Mouse (Mus musculus): Measurements from ENCODE around the gene Mif4gd. TPM values are rescaled to one million over a fixed set of nuclear protein-coding genes. Genes with fewer than 3 reads are reported as not detected.

The Mif4gd gene
- polyA plus RNA-seq, 1 experiment: 215 TPM

DNA sequence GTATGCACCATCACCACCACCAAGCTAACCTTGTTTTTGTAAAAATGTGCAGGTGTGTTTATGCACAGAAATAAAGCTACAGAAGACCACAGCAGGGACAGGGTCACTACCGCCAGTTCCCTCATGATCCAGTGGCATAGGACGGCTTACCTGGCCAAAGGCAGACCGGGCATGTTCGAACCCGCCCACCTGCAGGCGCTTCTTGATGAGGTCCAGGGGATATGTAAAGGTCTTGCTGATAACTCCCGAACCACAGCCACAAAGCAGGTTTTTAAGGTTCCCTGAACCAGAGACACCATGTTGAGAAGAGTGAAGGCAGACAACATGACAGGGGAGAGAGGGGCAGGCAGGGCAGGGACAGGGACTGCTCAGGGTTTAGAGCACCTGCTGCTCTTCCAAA is 3.6 kb upstream of the Mif4gd start:
- no peak overlapping the region for H3K27ac ChIP-seq (ENCODE audit: control insufficient read depth, insufficient read depth, low read length)
- peaks cover 17% of the 10 kb centered on the region for H3K4me1 ChIP-seq (replicated peaks; ENCODE audit: control insufficient read depth, insufficient read depth, low read length)
- 93% methylated on average over 7 of the region's 7 CpGs for WGBS
- peaks cover 10% of the 10 kb centered on the region; the same call in 1 of the 2 replicates for H3K36me3 ChIP-seq (ENCODE audit: control insufficient read depth, insufficient read depth, low read length)
- no peaks in the 10 kb centered on the region for H3K27me3 ChIP-seq (ENCODE audit: control insufficient read depth, insufficient read depth, low read length)
- no peak for DNase-seq
- no peak overlapping the region for H3K4me3 ChIP-seq (ENCODE audit: control insufficient read depth, insufficient read depth, low read length)
- no peak for TF ChIP-seq POLR2A (IDR thresholded peaks at IDR 0.05; ENCODE audit: control insufficient read depth, extremely low read depth, insufficient read depth, low read length, poor library complexity)
- TF ChIP-seq CTCF (IDR thresholded peaks at IDR 0.05; ENCODE audit: borderline replicate concordance, control insufficient read depth, extremely low read depth, insufficient read depth, low read length, poor library complexity): no peak

DNA sequence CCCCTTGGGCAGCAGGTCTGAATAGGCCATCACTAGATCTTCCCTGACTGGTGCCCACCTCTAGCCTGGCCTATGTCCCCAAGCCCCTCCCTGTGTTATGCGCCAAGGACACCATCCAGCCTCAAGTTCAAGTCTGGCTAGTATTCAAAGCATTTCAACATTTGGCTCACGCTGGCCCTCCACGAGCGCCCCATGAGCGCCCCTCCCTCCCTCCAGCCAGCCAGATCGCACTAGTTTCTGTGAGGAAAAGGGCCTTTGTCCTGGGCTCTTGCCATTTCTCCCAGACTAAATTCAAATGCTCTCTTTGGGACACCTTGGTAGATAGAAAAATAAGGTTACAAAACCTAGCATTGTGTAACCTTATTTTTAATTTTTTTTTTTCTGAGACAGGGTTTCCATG is 3.1 kb upstream of the Mif4gd start:
- no peak overlapping the region for H3K27ac ChIP-seq (ENCODE audit: control insufficient read depth, insufficient read depth, low read length)
- peaks cover 17% of the 10 kb centered on the region for H3K4me1 ChIP-seq (replicated peaks; ENCODE audit: control insufficient read depth, insufficient read depth, low read length)
- H3K27me3 ChIP-seq (ENCODE audit: control insufficient read depth, insufficient read depth, low read length): no peaks in the 10 kb centered on the region
- TF ChIP-seq CTCF (IDR thresholded peaks at IDR 0.05; ENCODE audit: borderline replicate concordance, control insufficient read depth, extremely low read depth, insufficient read depth, low read length, poor library complexity): no peak
- TF ChIP-seq POLR2A (IDR thresholded peaks at IDR 0.05; ENCODE audit: control insufficient read depth, extremely low read depth, insufficient read depth, low read length, poor library complexity): no peak
- WGBS: 95% methylated on average over 6 of the region's 6 CpGs
- DNase-seq: no peak
- H3K4me3 ChIP-seq (ENCODE audit: control insufficient read depth, insufficient read depth, low read length): no peak overlapping the region
- peaks cover 10% of the 10 kb centered on the region; the same call in 1 of the 2 replicates for H3K36me3 ChIP-seq (ENCODE audit: control insufficient read depth, insufficient read depth, low read length)

DNA sequence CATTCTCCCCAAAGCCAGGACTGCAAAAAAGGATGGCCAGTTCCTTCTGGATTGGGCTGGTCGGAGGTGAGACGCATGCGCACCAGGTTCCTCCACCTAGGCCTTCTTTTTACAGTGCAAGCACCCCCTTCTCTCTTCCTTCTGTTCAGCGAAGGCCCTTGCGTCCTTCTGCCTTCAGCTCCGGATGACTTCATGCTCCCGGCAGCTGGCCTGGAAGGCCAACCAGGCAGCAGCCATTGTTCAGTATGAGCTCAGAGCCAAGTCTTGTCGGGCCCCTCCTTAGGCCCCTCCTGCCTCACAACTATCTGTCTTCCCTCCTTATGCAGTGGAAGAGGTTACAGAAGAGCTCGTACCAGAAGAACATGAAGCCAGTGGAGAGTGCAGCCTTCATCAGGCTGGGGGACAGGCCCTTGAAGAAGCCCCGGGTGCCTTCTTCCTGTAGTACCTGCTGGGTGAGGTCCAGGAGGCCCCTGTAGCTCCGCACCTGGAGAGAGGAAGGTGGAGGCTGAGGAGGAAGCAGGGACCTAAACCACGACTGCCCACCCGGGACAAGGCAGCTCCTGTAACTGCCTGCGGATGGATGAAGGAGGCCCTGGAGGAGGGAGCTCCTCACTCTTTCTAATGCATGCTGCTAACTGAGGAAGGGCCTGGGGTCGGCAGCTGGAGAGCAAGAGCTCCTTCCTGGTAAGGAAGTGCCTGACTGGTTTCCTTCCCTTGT is 2.5 kb upstream of the Mif4gd start:
- no peak for DNase-seq
- WGBS: 93% methylated on average over 15 of the region's 15 CpGs
- H3K36me3 ChIP-seq (ENCODE audit: control insufficient read depth, insufficient read depth, low read length): peaks cover 5% of the 10 kb centered on the region; the same call in 1 of the 2 replicates
- peaks cover 17% of the 10 kb centered on the region for H3K4me1 ChIP-seq (replicated peaks; ENCODE audit: control insufficient read depth, insufficient read depth, low read length)
- H3K27me3 ChIP-seq (ENCODE audit: control insufficient read depth, insufficient read depth, low read length): no peaks in the 10 kb centered on the region
- H3K27ac ChIP-seq (ENCODE audit: control insufficient read depth, insufficient read depth, low read length): no peak overlapping the region
- no peak for TF ChIP-seq CTCF (IDR thresholded peaks at IDR 0.05; ENCODE audit: borderline replicate concordance, control insufficient read depth, extremely low read depth, insufficient read depth, low read length, poor library complexity)
- no peak for TF ChIP-seq POLR2A (IDR thresholded peaks at IDR 0.05; ENCODE audit: control insufficient read depth, extremely low read depth, insufficient read depth, low read length, poor library complexity)
- no peak overlapping the region for H3K4me3 ChIP-seq (ENCODE audit: control insufficient read depth, insufficient read depth, low read length)

GRCm38 (mm10) chr11:115614346-115615107 is 1.8 kb upstream of the Mif4gd start:
- H3K27me3 ChIP-seq (ENCODE audit: control insufficient read depth, insufficient read depth, low read length): no peaks in the 10 kb centered on the region
- DNase-seq: no peak
- WGBS: 86% methylated on average over 10 of the region's 10 CpGs
- TF ChIP-seq CTCF (IDR thresholded peaks at IDR 0.05; ENCODE audit: borderline replicate concordance, control insufficient read depth, extremely low read depth, insufficient read depth, low read length, poor library complexity) (no peak), POLR2A (IDR thresholded peaks at IDR 0.05; ENCODE audit: control insufficient read depth, extremely low read depth, insufficient read depth, low read length, poor library complexity) (no peak)
- H3K36me3 ChIP-seq (ENCODE audit: control insufficient read depth, insufficient read depth, low read length): no peaks in the 10 kb centered on the region; the same call in 1 of the 2 replicates
- H3K4me3 ChIP-seq (ENCODE audit: control insufficient read depth, insufficient read depth, low read length): no peak overlapping the region
- no peak overlapping the region for H3K27ac ChIP-seq (ENCODE audit: control insufficient read depth, insufficient read depth, low read length)
- H3K4me1 ChIP-seq (replicated peaks; ENCODE audit: control insufficient read depth, insufficient read depth, low read length): peaks cover 17% of the 10 kb centered on the region

DNA sequence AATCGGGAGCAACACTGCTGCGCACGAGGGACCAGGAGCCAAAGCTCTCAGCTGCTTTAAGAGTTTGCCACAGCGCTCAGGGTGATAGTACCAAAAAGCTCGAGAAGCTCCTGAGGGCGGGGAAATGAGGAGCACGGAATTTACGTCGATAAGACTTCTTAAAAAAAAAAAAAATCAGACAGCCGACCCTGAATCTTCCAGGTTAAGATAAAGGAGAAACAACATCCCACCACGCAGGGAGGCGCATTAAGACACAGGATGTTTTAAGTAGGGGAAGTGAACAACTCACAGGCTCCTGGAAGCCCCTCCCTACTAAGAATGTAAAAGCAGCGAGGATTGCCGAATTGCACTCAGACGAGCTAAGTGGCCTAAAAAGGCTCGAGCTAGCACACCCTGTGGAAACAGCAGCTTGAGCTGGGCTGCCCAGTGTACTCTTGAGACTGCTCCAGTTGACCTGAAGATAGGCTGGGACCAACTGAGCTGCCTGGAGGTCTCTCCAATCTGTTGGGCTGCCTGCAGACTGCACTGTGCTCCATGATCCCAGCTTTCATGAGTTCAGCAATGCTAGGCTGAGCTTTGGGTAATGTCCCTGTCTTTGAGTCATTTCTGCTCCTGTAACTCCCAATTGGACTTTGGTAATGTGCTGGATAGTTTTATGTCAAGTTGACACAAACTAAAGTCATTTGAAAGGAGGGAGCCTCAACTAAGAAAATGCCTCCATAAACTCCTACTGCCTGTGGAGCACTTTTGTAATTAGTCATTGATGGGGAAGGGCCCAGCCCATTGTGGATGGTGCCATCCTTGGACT is 573 bp upstream of the Mif4gd start:
- Histone ChIP-seq H3K27me3 (ENCODE audit: control insufficient read depth, insufficient read depth, low read length) (no peaks in the 10 kb centered on the region), H3K4me3 (ENCODE audit: control insufficient read depth, insufficient read depth, low read length) (peak overlapping the region; percentile 60), H3K36me3 (ENCODE audit: control insufficient read depth, insufficient read depth, low read length) (peaks cover 9% of the 10 kb centered on the region), H3K4me1 (replicated peaks; ENCODE audit: control insufficient read depth, insufficient read depth, low read length) (peaks cover 17% of the 10 kb centered on the region), H3K27ac (ENCODE audit: control insufficient read depth, insufficient read depth, low read length) (peak overlapping the region; percentile 67)
- peak; percentile 49 for DNase-seq
- WGBS: under 1% methylated on average over 16 of the region's 16 CpGs
- TF ChIP-seq CTCF (IDR thresholded peaks at IDR 0.05; ENCODE audit: borderline replicate concordance, control insufficient read depth, extremely low read depth, insufficient read depth, low read length, poor library complexity) (no peak), POLR2A (IDR thresholded peaks at IDR 0.05; ENCODE audit: control insufficient read depth, extremely low read depth, insufficient read depth, low read length, poor library complexity) (no peak)

- no peak for TF ChIP-seq POLR2A (IDR thresholded peaks at IDR 0.05; ENCODE audit: control insufficient read depth, extremely low read depth, insufficient read depth, low read length, poor library complexity)
- TF ChIP-seq CTCF (IDR thresholded peaks at IDR 0.05; ENCODE audit: borderline replicate concordance, control insufficient read depth, extremely low read depth, insufficient read depth, low read length, poor library complexity): no peak
- H3K36me3 ChIP-seq (ENCODE audit: control insufficient read depth, insufficient read depth, low read length): peaks cover 18% of the 10 kb centered on the region
- peak; percentile 40 for DNase-seq
- peak overlapping the region; percentile 60 for H3K4me3 ChIP-seq (ENCODE audit: control insufficient read depth, insufficient read depth, low read length)
- peaks cover 17% of the 10 kb centered on the region for H3K4me1 ChIP-seq (replicated peaks; ENCODE audit: control insufficient read depth, insufficient read depth, low read length)
- H3K27ac ChIP-seq (ENCODE audit: control insufficient read depth, insufficient read depth, low read length): peak overlapping the region; percentile 11; the same call in 1 of the 2 replicates
- H3K27me3 ChIP-seq (ENCODE audit: control insufficient read depth, insufficient read depth, low read length): no peaks in the 10 kb centered on the region
- 2% methylated on average over 13 of the region's 13 CpGs for WGBS
Observed at GRCm38 (mm10) chr11:115612059-115612409, 735 bp downstream of the Mif4gd start.
